Mouse (Mus musculus): ENCODE measurements around the gene Cd52. TPM values are rescaled to one million over a fixed set of nuclear protein-coding genes. Genes with fewer than 3 reads are reported as not detected.
A peak's percentile ranks its signal among the peaks of the same experiment; 100 is the strongest.

Gene Cd52
- polyA plus RNA-seq, 1 experiment from 2014 or later = 5.1 TPM

GRCm38 (mm10) chr4:134081730-134082386 is 13.0 kb downstream of the Cd52 start:
- H3K36me3 ChIP-seq = no peaks in the 10 kb centered on the region
- peaks cover 10% of the 10 kb centered on the region for H3K4me1 ChIP-seq (replicated peaks)
- peak; percentile 80 for ATAC-seq (ENCODE audit: low read depth)
- H3K27ac ChIP-seq (replicated peaks) = no peak overlapping the region
- peak overlapping the region; percentile 43 for H3K4me3 ChIP-seq
- H3K9ac ChIP-seq = peak overlapping the region; percentile 45
- no peaks in the 10 kb centered on the region; the same call in 1 of the 2 replicates for H3K9me3 ChIP-seq
- WGBS = under 1% methylated on average over 41 of the region's 41 CpGs
- H3K27me3 ChIP-seq = peaks cover 31% of the 10 kb centered on the region
- H3K4me2 ChIP-seq = peak overlapping the region; percentile 70

DNA sequence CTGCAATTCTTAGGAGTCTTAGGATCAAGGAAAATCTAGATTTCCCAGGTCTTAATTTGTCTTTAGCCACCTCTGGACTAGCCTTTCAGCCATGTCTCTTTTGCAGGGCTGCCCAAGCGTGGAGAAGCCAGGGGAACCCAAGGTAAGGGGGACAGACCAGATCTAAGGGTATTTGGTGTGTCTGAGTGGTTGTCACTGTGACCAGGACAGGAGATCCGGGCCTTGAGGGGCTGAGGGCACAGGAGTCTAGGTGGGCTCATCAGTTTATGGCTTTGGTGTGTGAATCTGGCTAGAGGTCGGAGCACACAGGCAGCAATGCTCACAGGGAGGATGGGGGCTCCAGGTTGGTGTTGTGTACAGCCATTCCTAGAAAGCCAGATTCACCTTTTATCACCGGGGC is 14.2 kb downstream of the Cd52 start:
- no peak overlapping the region for H3K9ac ChIP-seq
- no peaks in the 10 kb centered on the region for H3K36me3 ChIP-seq
- no peak overlapping the region for H3K4me2 ChIP-seq
- 81% methylated on average over 4 of the region's 4 CpGs for WGBS
- H3K4me1 ChIP-seq (replicated peaks) = peaks cover 10% of the 10 kb centered on the region
- no peaks in the 10 kb centered on the region; the same call in 1 of the 2 replicates for H3K9me3 ChIP-seq
- ATAC-seq (ENCODE audit: low read depth) = no peak
- H3K27me3 ChIP-seq = peaks cover 31% of the 10 kb centered on the region
- H3K4me3 ChIP-seq = no peak overlapping the region
- no peak overlapping the region for H3K27ac ChIP-seq (replicated peaks)

DNA sequence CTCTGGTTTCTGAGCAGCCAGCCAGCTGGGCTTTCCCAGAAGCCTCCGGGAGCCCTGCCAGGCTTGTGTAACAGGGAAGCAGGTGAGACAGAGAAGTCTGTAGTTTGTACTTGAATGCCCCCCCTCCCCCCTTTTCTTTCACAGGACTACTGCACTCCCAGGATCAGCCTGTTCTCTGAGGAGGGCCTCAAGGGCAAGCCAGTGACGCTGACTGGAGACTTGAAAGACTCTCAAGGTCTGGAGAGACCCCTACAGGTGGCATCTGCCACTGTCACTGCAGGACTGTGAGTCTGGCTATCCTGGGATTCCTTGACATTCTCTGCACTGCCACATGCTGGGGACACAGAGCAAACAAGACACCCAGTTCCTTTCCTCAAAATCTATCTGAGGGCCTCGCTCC is 16.2 kb downstream of the Cd52 start:
- Histone ChIP-seq H3K4me2 (no peak overlapping the region), H3K27me3 (peaks cover 31% of the 10 kb centered on the region), H3K4me1 (replicated peaks) (peaks cover 10% of the 10 kb centered on the region), H3K27ac (replicated peaks) (no peak overlapping the region), H3K9ac (no peak overlapping the region), H3K36me3 (no peaks in the 10 kb centered on the region), H3K9me3 (no peaks in the 10 kb centered on the region), H3K4me3 (no peak overlapping the region)
- ATAC-seq (ENCODE audit: low read depth) = no peak
- 22% methylated on average over 3 of the region's 3 CpGs for WGBS

DNA sequence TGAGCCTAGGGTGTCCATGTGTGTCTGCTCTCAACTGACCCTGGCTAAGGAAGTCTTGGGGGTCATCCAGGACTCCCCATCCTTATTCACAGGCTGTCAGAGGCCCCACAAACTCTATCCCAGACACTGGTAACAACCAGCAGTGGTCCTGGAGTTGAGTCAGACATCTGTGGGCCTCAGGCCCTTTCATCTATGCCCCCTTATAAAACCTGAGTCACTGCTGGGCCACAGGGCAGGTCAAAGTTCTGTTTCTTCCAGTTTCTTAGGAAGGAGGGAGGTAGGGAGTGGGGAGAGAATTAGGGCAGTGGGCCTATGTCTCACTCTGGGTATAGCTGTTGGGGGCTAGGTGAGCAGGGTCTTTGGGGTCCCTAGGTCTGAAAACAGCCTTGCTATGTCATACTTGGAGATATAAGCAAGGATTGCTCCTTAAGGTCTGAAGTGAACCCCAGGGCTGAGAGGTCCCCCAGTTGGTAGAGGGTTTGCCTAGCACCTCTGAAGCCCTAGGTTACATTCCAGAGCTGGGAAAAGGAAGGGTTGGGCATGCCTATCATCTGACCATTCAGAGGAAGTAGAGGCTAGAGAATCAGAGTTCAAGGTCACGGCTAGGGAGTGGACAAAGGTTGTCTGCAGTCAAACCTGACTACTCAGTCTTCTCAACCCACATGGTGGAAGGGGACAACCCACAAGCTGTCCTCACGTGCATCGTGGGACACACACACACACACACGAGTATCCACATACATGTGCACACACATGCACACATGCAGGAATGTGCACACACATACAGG is 25.9 kb downstream of the Cd52 start:
- no peak overlapping the region for H3K27ac ChIP-seq (replicated peaks)
- H3K4me2 ChIP-seq = no peak overlapping the region
- H3K36me3 ChIP-seq = no peaks in the 10 kb centered on the region
- H3K9ac ChIP-seq = no peak overlapping the region
- peaks cover 19% of the 10 kb centered on the region for H3K27me3 ChIP-seq
- 90% methylated on average over 4 of the region's 4 CpGs for WGBS
- H3K4me3 ChIP-seq = no peak overlapping the region
- no peaks in the 10 kb centered on the region for H3K4me1 ChIP-seq (replicated peaks)
- no peaks in the 10 kb centered on the region for H3K9me3 ChIP-seq
- no peak for ATAC-seq (ENCODE audit: low read depth)

GRCm38 (mm10) chr4:134067833-134068544 is 26.9 kb downstream of the Cd52 start:
- peaks cover 19% of the 10 kb centered on the region for H3K27me3 ChIP-seq
- 79% methylated on average over 7 of the region's 7 CpGs for WGBS
- no peaks in the 10 kb centered on the region for H3K9me3 ChIP-seq
- no peaks in the 10 kb centered on the region for H3K4me1 ChIP-seq (replicated peaks)
- H3K27ac ChIP-seq (replicated peaks) = no peak overlapping the region
- H3K9ac ChIP-seq = no peak overlapping the region
- no peak for ATAC-seq (ENCODE audit: low read depth)
- no peak overlapping the region for H3K4me3 ChIP-seq
- no peak overlapping the region for H3K4me2 ChIP-seq
- no peaks in the 10 kb centered on the region for H3K36me3 ChIP-seq

- H3K9me3 ChIP-seq = no peaks in the 10 kb centered on the region
- no peaks in the 10 kb centered on the region for H3K4me1 ChIP-seq (replicated peaks)
- H3K4me3 ChIP-seq = no peak overlapping the region
- WGBS = 95% methylated on average over 8 of the region's 8 CpGs
- H3K27ac ChIP-seq (replicated peaks) = no peak overlapping the region
- H3K9ac ChIP-seq = no peak overlapping the region
- peaks cover 19% of the 10 kb centered on the region for H3K27me3 ChIP-seq
- no peak for ATAC-seq (ENCODE audit: low read depth)
- no peaks in the 10 kb centered on the region for H3K36me3 ChIP-seq
- no peak overlapping the region for H3K4me2 ChIP-seq
These were observed 27.5 kb downstream of the Cd52 start for GRCm38 (mm10) chr4:134067383-134067782.

DNA sequence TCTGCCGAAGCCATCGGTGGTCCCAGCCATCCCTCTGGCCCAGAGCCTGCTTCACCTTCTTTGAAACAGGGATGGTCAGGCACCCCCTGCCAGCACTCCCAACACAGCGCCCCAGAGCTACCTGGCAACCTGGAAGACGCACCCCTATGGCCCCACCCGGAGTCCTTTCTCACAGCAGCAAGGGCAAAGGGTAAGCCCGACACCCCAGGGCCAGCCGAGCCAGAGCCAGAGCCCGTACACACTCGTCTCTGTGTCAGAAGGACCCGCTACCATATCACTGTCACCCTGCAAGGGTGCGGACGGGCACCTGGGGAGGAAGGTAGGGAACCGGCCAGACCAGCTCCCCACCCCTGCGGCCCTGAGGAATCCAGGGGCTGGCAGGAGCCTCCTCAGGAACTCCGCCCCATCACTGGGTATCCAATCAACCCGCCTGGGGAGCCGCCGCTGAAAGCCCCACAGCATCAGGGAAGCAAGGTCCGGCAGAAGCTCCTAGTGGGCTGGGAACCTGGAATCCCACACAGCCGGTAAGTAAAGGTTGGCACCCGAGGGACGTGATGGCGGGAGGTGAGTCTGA is 29.4 kb downstream of the Cd52 start:
- no peak overlapping the region for H3K9ac ChIP-seq
- WGBS = 30% methylated on average over 23 of the region's 23 CpGs
- no peak for ATAC-seq (ENCODE audit: low read depth)
- peaks cover 23% of the 10 kb centered on the region for H3K27me3 ChIP-seq
- no peak overlapping the region for H3K4me3 ChIP-seq
- H3K4me1 ChIP-seq (replicated peaks) = no peaks in the 10 kb centered on the region
- no peak overlapping the region for H3K4me2 ChIP-seq
- no peaks in the 10 kb centered on the region for H3K9me3 ChIP-seq
- H3K36me3 ChIP-seq = no peaks in the 10 kb centered on the region
- no peak overlapping the region for H3K27ac ChIP-seq (replicated peaks)

- Histone ChIP-seq H3K4me1 (replicated peaks) (no peaks in the 10 kb centered on the region), H3K27ac (replicated peaks) (no peak overlapping the region), H3K9ac (no peak overlapping the region), H3K27me3 (peaks cover 31% of the 10 kb centered on the region), H3K36me3 (no peaks in the 10 kb centered on the region), H3K9me3 (no peaks in the 10 kb centered on the region), H3K4me2 (no peak overlapping the region), H3K4me3 (no peak overlapping the region)
- no peak for ATAC-seq (ENCODE audit: low read depth)
- WGBS = 63% methylated on average over 8 of the region's 8 CpGs
These were observed 32.3 kb downstream of the Cd52 start for GRCm38 (mm10) chr4:134062561-134062960.

- no peak overlapping the region for H3K4me2 ChIP-seq
- H3K9me3 ChIP-seq = no peaks in the 10 kb centered on the region
- H3K27ac ChIP-seq (replicated peaks) = no peak overlapping the region
- H3K27me3 ChIP-seq = peaks cover 31% of the 10 kb centered on the region
- WGBS = 54% methylated on average over 8 of the region's 8 CpGs
- H3K4me3 ChIP-seq = no peak overlapping the region
- H3K36me3 ChIP-seq = no peaks in the 10 kb centered on the region
- no peak overlapping the region for H3K9ac ChIP-seq
- no peaks in the 10 kb centered on the region for H3K4me1 ChIP-seq (replicated peaks)
- no peak for ATAC-seq (ENCODE audit: low read depth)
These were observed 32.9 kb downstream of the Cd52 start for GRCm38 (mm10) chr4:134061944-134062446.

DNA sequence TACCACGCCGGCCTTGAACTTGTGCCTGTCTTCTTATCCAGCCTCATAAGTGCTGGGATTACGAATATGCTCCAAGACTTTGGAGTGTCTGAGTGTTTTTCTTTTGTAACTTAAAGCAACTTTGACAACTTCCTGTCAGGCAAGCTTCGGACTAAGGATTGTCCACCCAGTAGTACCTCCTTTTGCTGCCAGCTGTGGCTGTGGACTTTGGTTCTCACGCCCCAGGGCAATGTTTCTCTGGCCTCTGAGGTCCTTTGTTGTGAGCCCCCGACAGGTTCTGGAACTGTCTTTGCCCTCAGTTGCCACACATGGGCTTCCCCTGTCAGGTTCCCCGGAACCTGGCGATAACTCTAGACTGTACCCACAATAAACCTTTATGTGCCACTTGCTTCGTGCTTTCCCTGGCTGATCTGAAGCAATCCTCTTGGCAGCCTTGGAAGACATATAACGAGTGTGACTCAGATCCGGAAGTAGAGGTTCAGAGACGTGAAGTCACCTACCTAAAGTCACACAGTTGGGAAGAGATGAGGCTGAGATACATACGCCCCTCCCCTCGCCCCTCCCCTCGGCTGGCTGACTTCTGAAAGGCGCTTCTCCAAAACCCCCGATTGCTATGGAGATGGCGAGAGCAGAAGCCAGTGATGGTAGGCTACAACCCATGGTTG is 33.6 kb downstream of the Cd52 start:
- no peaks in the 10 kb centered on the region for H3K9me3 ChIP-seq
- 62% methylated on average over 18 of the region's 18 CpGs for whole genome bisulfite sequencing
- H3K4me1 ChIP-seq (replicated peaks) = no peaks in the 10 kb centered on the region
- no peak for ATAC-seq (ENCODE audit: low read depth)
- no peak overlapping the region for H3K9ac ChIP-seq
- H3K4me2 ChIP-seq = no peak overlapping the region
- no peak overlapping the region for H3K27ac ChIP-seq (replicated peaks)
- H3K36me3 ChIP-seq = no peaks in the 10 kb centered on the region
- H3K27me3 ChIP-seq = peaks cover 28% of the 10 kb centered on the region
- H3K4me3 ChIP-seq = no peak overlapping the region

DNA sequence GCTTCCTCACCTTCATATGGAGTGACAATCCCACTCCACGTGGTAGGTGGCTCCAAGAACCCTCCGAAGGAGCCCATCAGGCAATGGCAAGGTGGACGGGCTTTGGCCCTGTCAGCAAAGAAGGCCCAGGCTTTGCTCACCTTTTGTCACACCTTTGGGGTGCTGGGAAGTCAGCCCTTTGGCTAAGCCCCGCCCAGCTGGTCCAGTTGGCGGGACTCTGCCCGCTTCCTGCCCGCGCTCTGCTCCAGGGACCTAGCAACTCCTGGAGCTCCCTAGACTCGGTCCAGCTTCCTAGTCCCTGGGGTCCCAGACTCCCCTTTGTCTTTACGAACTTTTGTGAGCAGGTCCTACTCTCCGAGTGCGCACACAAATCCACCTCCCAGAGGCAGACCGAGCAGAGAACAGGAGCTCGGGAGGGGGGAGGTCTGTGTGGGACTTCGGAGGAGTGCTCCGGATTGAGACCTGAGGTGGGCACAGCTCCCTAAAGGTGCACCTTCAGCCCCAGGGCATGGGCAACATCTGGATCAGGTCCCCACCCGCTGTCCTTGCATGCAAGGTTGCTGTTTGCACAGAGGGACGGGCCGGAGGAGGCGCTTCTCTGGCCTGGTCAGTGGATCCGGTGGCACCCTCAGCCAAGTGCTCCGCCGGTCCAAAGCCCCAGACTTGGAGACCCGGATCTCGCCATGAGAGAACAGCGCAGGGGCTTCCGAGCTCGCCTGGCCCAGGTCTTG is 34.6 kb downstream of the Cd52 start, which contains the start of gene Crybg2:
TSS of gene Crybg2 (plus strand) at position 681 of the 731 bp plus-strand sequence.
- Histone ChIP-seq H3K4me1 (replicated peaks) (no peaks in the 10 kb centered on the region), H3K9me3 (no peaks in the 10 kb centered on the region), H3K9ac (no peak within 1 kb of the TSS), H3K4me3 (no peak within 1 kb of the TSS), H3K27ac (replicated peaks) (no peak within 1 kb of the TSS), H3K36me3 (no peaks in the 10 kb centered on the region), H3K27me3 (peaks cover 19% of the 10 kb centered on the region), H3K4me2 (no peak within 1 kb of the TSS)
- 42% methylated on average over 28 of the region's 28 CpGs for WGBS
- ATAC-seq (ENCODE audit: low read depth) = no peak

All from neural tube, embryonic 13.5 days (tissue).